Mouse (Mus musculus): ENCODE data around the gene B4galnt4.

DNA sequence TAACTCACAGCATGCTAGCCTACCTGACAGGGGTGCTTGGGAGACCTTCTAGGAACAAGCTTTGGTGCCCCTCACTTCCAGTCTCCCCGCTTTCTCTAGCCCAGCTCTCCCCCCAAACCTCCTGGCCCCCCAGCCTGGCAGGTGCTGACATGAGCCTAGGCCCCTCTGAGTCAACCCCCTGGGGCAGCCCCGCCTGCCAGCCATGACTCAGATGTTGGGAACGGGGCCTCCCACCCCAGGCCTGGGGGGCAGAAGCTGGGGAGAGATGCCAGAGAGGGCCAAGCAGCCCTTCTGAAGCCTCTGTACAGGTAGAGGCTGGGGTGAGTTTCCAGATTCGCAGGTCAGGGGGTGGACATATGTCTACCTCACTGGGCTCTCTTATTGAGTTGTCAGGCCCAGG is 18.0 kb downstream of the B4galnt4 start:
- TF ChIP-seq CTCF (IDR thresholded peaks at IDR 0.05; ENCODE audit: insufficient read depth, low read depth, low read length) = no peak
- no peak for TF ChIP-seq POLR2A (IDR thresholded peaks at IDR 0.05; ENCODE audit: insufficient read depth, low read depth, low read length)
